Mouse (Mus musculus) spleen, embryonic (tissue): ENCODE data around the gene Fpr1.
"Not testable (repeated sequence)": the region's sequence is repeated elsewhere in the genome, so short reads cannot be mapped to it uniquely, and the experiment has no call there.

Source experiments
- CTCF ChIA-PET: fragments of 350-600 bp; sonication (Branson Sonifier 250); formaldehyde crosslinking; loops from one replicate; lab custom pipeline; 2022; lab: Charles Lee

The Fpr1 gene

GRCm38 (mm10) chr17:17883840-17884239 lies at the start of gene Fpr1:
Gene Fpr1, minus strand, starts transcription at chr17:17883940.
- CTCF ChIA-PET: no interaction called here

- CTCF ChIA-PET: no interaction called here
Observed at GRCm38 (mm10) chr17:17917782-17918181, 34.0 kb upstream of the Fpr1 start.

- CTCF ChIA-PET: no interaction called here
Observed at GRCm38 (mm10) chr17:17917376-17917775, 33.6 kb upstream of the Fpr1 start.

GRCm38 (mm10) chr17:17912618-17913017 lies 28.9 kb upstream of the Fpr1 start:
- CTCF ChIA-PET: not testable (repeated sequence)

- CTCF ChIA-PET: interaction anchor here (0.6 kb wide), 1 partner anchor 459 kb away, joined by 3 read pairs; no protein-coding TSS in a partner anchor
Observed at GRCm38 (mm10) chr17:17909636-17910421, 26.1 kb upstream of the Fpr1 start.

- CTCF ChIA-PET: no interaction called here
Observed at GRCm38 (mm10) chr17:17900768-17901167, 17.0 kb upstream of the Fpr1 start.

GRCm38 (mm10) chr17:17899268-17899667 lies 15.5 kb upstream of the Fpr1 start:
- CTCF ChIA-PET: no interaction called here

GRCm38 (mm10) chr17:17896039-17896438 lies 12.3 kb upstream of the Fpr1 start:
- CTCF ChIA-PET: no interaction called here

- CTCF ChIA-PET: no interaction called here
Observed at GRCm38 (mm10) chr17:17889732-17890425, 6.1 kb upstream of the Fpr1 start.

- CTCF ChIA-PET: no interaction called here
Observed at GRCm38 (mm10) chr17:17887774-17888248, 4.1 kb upstream of the Fpr1 start, which contains the start of the genes Fpr2 and Fpr3. Gene Fpr2, plus strand, starts transcription at chr17:17887824. Gene Fpr3, plus strand, starts transcription at chr17:17887852.

- CTCF ChIA-PET: no interaction called here
Observed at GRCm38 (mm10) chr17:17882672-17883071, 1.1 kb downstream of the Fpr1 start.

GRCm38 (mm10) chr17:17879347-17879746 lies 4.4 kb downstream of the Fpr1 start:
- CTCF ChIA-PET: no interaction called here

- CTCF ChIA-PET: no interaction called here
Observed at GRCm38 (mm10) chr17:17871697-17872096, 12.0 kb downstream of the Fpr1 start.

- CTCF ChIA-PET: no interaction called here
Observed at GRCm38 (mm10) chr17:17870892-17871550, 12.7 kb downstream of the Fpr1 start.

GRCm38 (mm10) chr17:17866801-17867469 lies 16.8 kb downstream of the Fpr1 start:
- CTCF ChIA-PET: no interaction called here

- CTCF ChIA-PET: no interaction called here
Observed at GRCm38 (mm10) chr17:17865168-17865567, 18.6 kb downstream of the Fpr1 start.

- CTCF ChIA-PET: no interaction called here
Observed at GRCm38 (mm10) chr17:17862360-17862759, 21.4 kb downstream of the Fpr1 start.

- CTCF ChIA-PET: no interaction called here
Observed at GRCm38 (mm10) chr17:17860110-17860509, 23.6 kb downstream of the Fpr1 start.

- CTCF ChIA-PET: no interaction called here
Observed at GRCm38 (mm10) chr17:17857446-17857845, 26.3 kb downstream of the Fpr1 start.

GRCm38 (mm10) chr17:17856612-17857011 lies 27.1 kb downstream of the Fpr1 start:
- CTCF ChIA-PET: no interaction called here

- CTCF ChIA-PET: no interaction called here
Observed at GRCm38 (mm10) chr17:17855064-17855838, 28.5 kb downstream of the Fpr1 start, which contains the start of gene Has1. Gene Has1, minus strand, starts transcription at chr17:17855205.
